Mouse (Mus musculus) MEL (cell line): ENCODE data around the gene Rab34.

Source experiments
- CTCF ChIP-seq, 3 experiments: IDR thresholded peaks in 2 of 3; conservative IDR thresholded peaks in 1 of 3; 2 replicates each; pipeline ENCODE4 v1.5.1; 2011 to 2012; ENCODE audit warnings: low read length in 3 of 3, low read depth in 2 of 3, mild to moderate bottlenecking in 2 of 3, improper control_type of control experiment in 1 of 3, inconsistent platforms in 1 of 3, mixed read lengths in 1 of 3, moderate library complexity in 1 of 3; ENCODE audit not compliant: control insufficient read depth in 1 of 3, insufficient read depth in 1 of 3, poor library complexity in 1 of 3, severe bottlenecking in 1 of 3
- ETS1 ChIP-seq: IDR thresholded peaks from 2 replicates; pipeline ENCODE4 v1.6.1; 2012; ENCODE audit warnings: low read depth, mild to moderate bottlenecking, inconsistent platforms, low read length, improper control_type of control experiment, moderate library complexity
- MAFK ChIP-seq: IDR thresholded peaks from 2 replicates; pipeline ENCODE4 v1.6.1; 2011; ENCODE audit warnings: low read depth, mild to moderate bottlenecking, low read length, improper control_type of control experiment, borderline replicate concordance
- POLR2A ChIP-seq, 2 experiments: IDR thresholded peaks; 2 replicates each; pipeline ENCODE4 v1.6.1; 2011 to 2012; ENCODE audit warnings: low read length in 2 of 2, mild to moderate bottlenecking in 2 of 2, control low read depth in 1 of 2, improper control_type of control experiment in 1 of 2, low read depth in 1 of 2, moderate library complexity in 1 of 2; ENCODE audit not compliant: control insufficient read depth in 1 of 2, insufficient read depth in 1 of 2, poor library complexity in 1 of 2
- POLR2AphosphoS5 ChIP-seq: IDR thresholded peaks from 2 replicates; pipeline ENCODE4 v1.6.1; 2012; ENCODE audit warnings: low read depth, borderline replicate concordance, mild to moderate bottlenecking, inconsistent platforms, low read length, moderate library complexity, mixed read lengths
- RAD21 ChIP-seq: IDR thresholded peaks from 2 replicates; pipeline ENCODE4 v1.6.1; 2011; ENCODE audit warnings: mild to moderate bottlenecking, low read depth, low read length, improper control_type of control experiment
- TCF12 ChIP-seq: IDR thresholded peaks from 2 replicates; pipeline ENCODE4 v1.6.1; 2014; ENCODE audit warnings: low read depth, mild to moderate bottlenecking, inconsistent platforms, low read length, improper control_type of control experiment, moderate library complexity

DNA sequence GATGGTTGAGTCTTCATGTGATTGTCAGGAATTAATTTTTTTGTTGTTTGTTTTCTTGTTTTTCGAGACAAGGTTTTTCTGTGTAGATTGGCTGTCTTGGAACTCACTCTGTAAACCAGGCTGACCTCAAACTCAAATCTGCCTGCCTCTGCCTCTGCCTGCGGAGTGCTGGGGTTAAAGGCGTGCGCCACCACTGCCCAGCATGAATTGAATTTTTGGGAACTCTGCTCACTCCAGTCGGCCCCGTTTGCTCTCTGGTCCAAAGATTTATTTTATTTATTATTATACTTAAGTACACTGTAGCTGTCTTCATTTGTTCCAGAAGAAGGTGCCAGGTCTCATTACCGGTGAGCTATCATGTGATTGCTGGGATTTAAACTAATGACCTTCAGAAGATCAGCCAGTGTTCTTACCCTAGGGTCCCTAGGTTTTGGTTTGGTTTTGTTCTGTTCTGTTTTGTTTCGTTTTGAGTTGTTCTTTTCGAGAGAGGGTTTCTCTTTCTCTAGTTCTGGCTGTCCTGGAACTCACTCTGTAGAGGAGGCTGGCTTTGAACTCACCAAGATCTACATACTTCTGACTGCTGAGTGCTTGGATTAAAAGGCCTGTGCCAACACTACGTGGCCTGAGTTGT lies 4.2 kb upstream of the Rab34 start:
- TF ChIP-seq CTCF (IDR thresholded peaks at IDR 0.05 in 2 of 3, conservative IDR thresholded peaks at IDR 0.05 in 1 of 3; ENCODE audit: control insufficient read depth in 1 of 3, insufficient read depth in 1 of 3, low read depth in 2 of 3, low read length in 3 of 3, poor library complexity in 1 of 3, severe bottlenecking in 1 of 3) (0 out of 6 replicates have a peak, but pooled peaks of 1 of the 3 experiments have one; percentile 8), RAD21 (no peak), POLR2AphosphoS5 (no peak), MAFK (no peak), TCF12 (no peak), POLR2A (IDR thresholded peaks at IDR 0.05; ENCODE audit: control insufficient read depth in 1 of 2, insufficient read depth in 1 of 2, low read depth in 1 of 2, low read length in 2 of 2, poor library complexity in 1 of 2) (no peak), ETS1 (no peak)
